Mouse (Mus musculus): Measurements from ENCODE around the gene Fcor. TPM values are rescaled to one million over a fixed set of nuclear protein-coding genes. Genes with fewer than 3 reads are reported as not detected.

The Fcor gene
- polyA plus RNA-seq, 1 experiment = 0.86 TPM

GRCm38 (mm10) chr8:3646824-3647531 lies 25.2 kb downstream of the Fcor start:
- no peak for DNase-seq (ENCODE audit: low read depth in 1 of 2, low spot score in 2 of 2)
- peaks cover 7% of the 10 kb centered on the region for H3K36me3 ChIP-seq (ENCODE audit: control insufficient read depth, insufficient read depth, low read length)
- H3K27me3 ChIP-seq (ENCODE audit: control insufficient read depth, insufficient read depth, low read length) = no peaks in the 10 kb centered on the region
- WGBS = 93% methylated on average over 6 of the region's 6 CpGs
- no peak overlapping the region for H3K4me3 ChIP-seq (ENCODE audit: extremely low read depth, insufficient read depth, insufficient read length)
- no peak overlapping the region for H3K27ac ChIP-seq (ENCODE audit: insufficient read depth, low read length)
- TF ChIP-seq POLR2A (IDR thresholded peaks at IDR 0.05; ENCODE audit: low read depth, low read length) = no peak
- TF ChIP-seq CTCF (IDR thresholded peaks at IDR 0.05; ENCODE audit: extremely low read depth, insufficient read depth, insufficient read length, insufficient replicate concordance) = no peak
- H3K4me1 ChIP-seq (ENCODE audit: control insufficient read depth, insufficient read depth, insufficient read length) = no peaks in the 10 kb centered on the region

- H3K27ac ChIP-seq (ENCODE audit: insufficient read depth, low read length) = no peak overlapping the region
- peak; percentile 47 to 62 for DNase-seq (ENCODE audit: low read depth in 1 of 2, low spot score in 2 of 2)
- no peaks in the 10 kb centered on the region for H3K27me3 ChIP-seq (ENCODE audit: control insufficient read depth, insufficient read depth, low read length)
Measured at GRCm38 (mm10) chr8:3645804-3646203, 26.4 kb downstream of the Fcor start.

GRCm38 (mm10) chr8:3631478-3631875 lies 40.7 kb downstream of the Fcor start:
- Histone ChIP-seq H3K27ac (ENCODE audit: insufficient read depth, low read length) (0 out of 2 replicates have a peak overlapping the region, but pooled peaks have one; percentile 2), H3K36me3 (ENCODE audit: control insufficient read depth, insufficient read depth, low read length) (peaks cover 27% of the 10 kb centered on the region), H3K4me3 (ENCODE audit: extremely low read depth, insufficient read depth, insufficient read length) (peak overlapping the region; percentile 71), H3K4me1 (ENCODE audit: control insufficient read depth, insufficient read depth, insufficient read length) (0 out of 2 replicates have a peak, but pooled peaks cover 3% of the 10 kb centered on the region), H3K27me3 (ENCODE audit: control insufficient read depth, insufficient read depth, low read length) (no peaks in the 10 kb centered on the region)
- 6% methylated on average over 8 of the region's 8 CpGs for WGBS
- no peak for DNase-seq (ENCODE audit: low read depth in 1 of 2, low spot score in 2 of 2)
- TF ChIP-seq CTCF (IDR thresholded peaks at IDR 0.05; ENCODE audit: extremely low read depth, insufficient read depth, insufficient read length, insufficient replicate concordance) = no peak
- no peak for TF ChIP-seq POLR2A (IDR thresholded peaks at IDR 0.05; ENCODE audit: low read depth, low read length)

More at GRCm38 (mm10) chr8:3645804-3646203, 26.4 kb downstream of the Fcor start:
- Histone ChIP-seq H3K36me3 (ENCODE audit: control insufficient read depth, insufficient read depth, low read length) (peaks cover 17% of the 10 kb centered on the region), H3K4me1 (ENCODE audit: control insufficient read depth, insufficient read depth, insufficient read length) (no peaks in the 10 kb centered on the region), H3K4me3 (ENCODE audit: extremely low read depth, insufficient read depth, insufficient read length) (no peak overlapping the region)
- TF ChIP-seq POLR2A (IDR thresholded peaks at IDR 0.05; ENCODE audit: low read depth, low read length) = no peak
- peak; percentile 45; the same call in 1 of the 2 replicates for TF ChIP-seq CTCF (IDR thresholded peaks at IDR 0.05; ENCODE audit: extremely low read depth, insufficient read depth, insufficient read length, insufficient replicate concordance)
- WGBS = 31% methylated on average over 5 of the region's 5 CpGs

GRCm38 (mm10) chr8:3630647-3631477 lies 41.3 kb downstream of the Fcor start, which contains the start of gene Stxbp2:
TSS of gene Stxbp2 (plus strand) at chr8:3630955.
- Histone ChIP-seq H3K4me3 (ENCODE audit: extremely low read depth, insufficient read depth, insufficient read length) (peak within 1 kb of the TSS; percentile 71), H3K27me3 (ENCODE audit: control insufficient read depth, insufficient read depth, low read length) (no peaks in the 10 kb centered on the region), H3K36me3 (ENCODE audit: control insufficient read depth, insufficient read depth, low read length) (peaks cover 20% of the 10 kb centered on the region), H3K27ac (ENCODE audit: insufficient read depth, low read length) (0 out of 2 replicates have a peak within 1 kb of the TSS, but pooled peaks have one; percentile 2), H3K4me1 (ENCODE audit: control insufficient read depth, insufficient read depth, insufficient read length) (0 out of 2 replicates have a peak, but pooled peaks cover 3% of the 10 kb centered on the region)
- WGBS = 3% methylated on average over 47 of the region's 47 CpGs
- peak; percentile 66 to 85 for DNase-seq (ENCODE audit: low read depth in 1 of 2, low spot score in 2 of 2)
- TF ChIP-seq POLR2A (IDR thresholded peaks at IDR 0.05; ENCODE audit: low read depth, low read length) (peak; percentile 81), CTCF (IDR thresholded peaks at IDR 0.05; ENCODE audit: extremely low read depth, insufficient read depth, insufficient read length, insufficient replicate concordance) (no peak)

GRCm38 (mm10) chr8:3628014-3628413 lies 44.1 kb downstream of the Fcor start:
- 55% methylated on average over 5 of the region's 5 CpGs for WGBS
- peak; percentile 38 to 52 for DNase-seq (ENCODE audit: low read depth in 1 of 2, low spot score in 2 of 2)
- TF ChIP-seq CTCF (IDR thresholded peaks at IDR 0.05; ENCODE audit: extremely low read depth, insufficient read depth, insufficient read length, insufficient replicate concordance) (no peak), POLR2A (IDR thresholded peaks at IDR 0.05; ENCODE audit: low read depth, low read length) (no peak)
- H3K36me3 ChIP-seq (ENCODE audit: control insufficient read depth, insufficient read depth, low read length) = peaks cover under 1% of the 10 kb centered on the region; the same call in 1 of the 2 replicates
- H3K27me3 ChIP-seq (ENCODE audit: control insufficient read depth, insufficient read depth, low read length) = no peaks in the 10 kb centered on the region
- H3K4me3 ChIP-seq (ENCODE audit: extremely low read depth, insufficient read depth, insufficient read length) = no peak overlapping the region
- 0 out of 2 replicates have a peak, but pooled peaks cover 3% of the 10 kb centered on the region for H3K4me1 ChIP-seq (ENCODE audit: control insufficient read depth, insufficient read depth, insufficient read length)
- no peak overlapping the region for H3K27ac ChIP-seq (ENCODE audit: insufficient read depth, low read length)

GRCm38 (mm10) chr8:3626971-3627370 lies 45.2 kb downstream of the Fcor start:
- Histone ChIP-seq H3K27ac (ENCODE audit: insufficient read depth, low read length) (no peak overlapping the region), H3K36me3 (ENCODE audit: control insufficient read depth, insufficient read depth, low read length) (no peaks in the 10 kb centered on the region), H3K27me3 (ENCODE audit: control insufficient read depth, insufficient read depth, low read length) (no peaks in the 10 kb centered on the region), H3K4me3 (ENCODE audit: extremely low read depth, insufficient read depth, insufficient read length) (no peak overlapping the region), H3K4me1 (ENCODE audit: control insufficient read depth, insufficient read depth, insufficient read length) (peaks cover 3% of the 10 kb centered on the region; the same call in 1 of the 2 replicates)
- WGBS = 11% methylated on average over 5 of the region's 5 CpGs
- DNase-seq (ENCODE audit: low read depth in 1 of 2, low spot score in 2 of 2) = no peak
- TF ChIP-seq CTCF (IDR thresholded peaks at IDR 0.05; ENCODE audit: extremely low read depth, insufficient read depth, insufficient read length, insufficient replicate concordance) (no peak), POLR2A (IDR thresholded peaks at IDR 0.05; ENCODE audit: low read depth, low read length) (no peak)
